Mouse (Mus musculus) liver, adult 2 months (tissue): ENCODE results near the gene Ptgds. TPM values are rescaled to one million over a fixed set of nuclear protein-coding genes. Genes with fewer than 3 reads are reported as not detected.

ENCODE experiments used
- DNase-seq: peaks from one replicate; pipeline ENCODE4 v3.0.0-alpha.2; 2011; ENCODE audit warnings: low read depth, low spot score; ENCODE audit errors: extremely low read depth
- H3K27ac ChIP-seq: fragments of 200-500 bp; replicated peaks from 2 replicates; pipeline ENCODE4 v1.5.1; 2012; ENCODE audit warnings: low read depth, mild to moderate bottlenecking, control low read depth, inconsistent platforms, low read length; ENCODE audit not compliant: insufficient read depth
- H3K27me3 ChIP-seq: fragments of 200-500 bp; 2 replicates; pipeline ENCODE4 v1.6.1; 2012; ENCODE audit warnings: mild to moderate bottlenecking, moderate library complexity, low read length, inconsistent platforms; ENCODE audit not compliant: control insufficient read depth, insufficient read depth
- H3K36me3 ChIP-seq: fragments of 200-500 bp; 2 replicates; pipeline ENCODE4 v1.6.1; 2012; ENCODE audit warnings: low read length, inconsistent platforms; ENCODE audit not compliant: control insufficient read depth, insufficient read depth
- H3K4me1 ChIP-seq: fragments of 200-500 bp; 2 replicates; pipeline ENCODE4 v1.6.1; 2011; ENCODE audit warnings: low read length; ENCODE audit not compliant: control insufficient read depth, insufficient read depth
- H3K4me3 ChIP-seq: fragments of 200-500 bp; 2 replicates; pipeline ENCODE4 v1.5.1; 2011; ENCODE audit warnings: low read depth, mild to moderate bottlenecking, control low read depth, low read length, moderate library complexity; ENCODE audit not compliant: insufficient read depth
- H3K79me2 ChIP-seq: fragments of 200-500 bp; 2 replicates; pipeline ENCODE4 v1.6.1; 2012; ENCODE audit warnings: inconsistent platforms, mild to moderate bottlenecking, low read length, moderate library complexity; ENCODE audit not compliant: control insufficient read depth, insufficient read depth
- H3K9ac ChIP-seq: fragments of 200-500 bp; 2 replicates; pipeline ENCODE4 v1.6.1; 2012; ENCODE audit warnings: low read depth, mild to moderate bottlenecking, control low read depth, inconsistent platforms, low read length
- CTCF ChIP-seq: fragments of 200-500 bp; IDR thresholded peaks from 2 replicates; pipeline ENCODE4 v1.5.1; 2011; ENCODE audit warnings: low read depth, low read length, control low read depth
- POLR2A ChIP-seq: fragments of 200-500 bp; IDR thresholded peaks from 2 replicates; pipeline ENCODE4 v1.6.1; 2011; ENCODE audit warnings: low read length, control low read depth; ENCODE audit not compliant: insufficient read depth; ENCODE audit errors: extremely low read depth
- WGBS: fragments of 180-500 bp; shearing (Covaris S2); methylation state at CpG from one replicate; pipeline ENCODE4 v1.1.7; 2018; 5-methylcytosine and 5-hydroxymethylcytosine counted together
- polyA plus RNA-seq: library from polyadenylated mRNA; depleted of rRNA; stranded (reverse); fragments of >200 nt; gene quantifications from 2 replicates; pipeline ENCODE4 v1.2.3, GENCODE M21; 2012
- total RNA-seq: library from RNA; depleted of rRNA; stranded (reverse); fragments of >200 nt; gene quantifications from 2 replicates; pipeline ENCODE4 v1.2.3, GENCODE M21; 2014

Ptgds gene
- total and polyA plus RNA-seq, 2 experiments: 8.9 to 40.2 TPM

DNA sequence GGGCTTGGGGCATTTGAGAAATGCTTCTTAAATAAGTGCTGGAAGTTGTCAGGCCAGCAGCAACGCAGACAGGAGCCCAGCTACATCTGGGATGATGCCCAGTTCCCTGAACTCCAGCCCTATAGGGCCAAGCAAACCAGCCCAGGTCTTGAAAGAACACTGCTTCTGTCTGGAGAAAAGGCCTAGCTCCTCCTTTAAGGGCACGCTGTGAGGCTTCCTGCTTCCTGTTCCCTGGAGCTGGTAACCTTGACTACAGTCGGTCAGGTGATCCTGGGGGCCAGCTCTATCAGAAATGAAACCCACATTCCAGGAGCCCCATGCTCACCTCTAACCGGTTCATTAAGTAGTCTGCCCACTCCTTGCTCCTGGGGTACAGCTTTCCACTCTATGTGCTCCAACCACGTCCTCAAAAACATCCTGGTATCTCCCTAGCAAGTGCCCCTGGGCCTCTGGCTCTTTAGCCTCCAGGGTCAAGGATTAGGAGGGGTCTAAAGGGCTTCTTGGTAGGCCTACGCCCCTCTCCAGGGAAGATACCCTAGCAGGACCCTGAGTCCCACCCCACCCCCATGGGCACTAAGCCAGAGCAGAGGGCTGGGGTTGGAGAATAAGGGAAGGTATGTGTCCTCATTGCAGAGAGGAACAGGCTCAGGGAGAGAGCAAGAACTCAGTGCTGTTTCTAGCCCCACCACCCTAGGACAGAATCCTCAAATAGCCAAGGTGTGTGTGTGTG is 28.2 kb upstream of the Ptgds start:
- WGBS: 57% methylated on average over 6 of the region's 6 CpGs
- DNase-seq: peak; percentile 22

DNA sequence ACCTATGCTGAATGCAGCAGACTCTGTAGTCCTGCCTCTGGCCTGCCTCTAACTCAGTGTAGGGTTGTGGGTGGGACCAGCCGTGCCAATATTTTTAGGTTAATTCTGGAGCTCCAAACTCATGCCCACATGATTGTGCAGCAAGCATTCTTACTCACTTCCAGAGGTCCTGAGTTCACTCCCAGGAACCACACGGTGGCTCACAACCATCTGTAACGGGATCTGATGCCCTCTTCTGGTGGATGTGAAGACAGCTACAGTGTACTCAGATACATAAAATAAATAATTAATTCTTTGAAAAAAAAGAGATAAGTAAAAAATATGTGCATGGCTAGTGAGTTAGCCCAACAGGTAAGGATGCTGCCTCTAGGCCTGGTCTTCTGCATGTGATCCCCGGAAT is 26.6 kb upstream of the Ptgds start:
- Histone ChIP-seq H3K27me3 (no peaks in the 10 kb centered on the region), H3K9ac (no peak overlapping the region), H3K4me3 (no peak overlapping the region), H3K79me2 (peaks cover 7% of the 10 kb centered on the region), H3K36me3 (no peaks in the 10 kb centered on the region), H3K4me1 (peaks cover 12% of the 10 kb centered on the region), H3K27ac (no peak overlapping the region)
- TF ChIP-seq CTCF: peak; percentile 53
- TF ChIP-seq POLR2A: no peak
- peak; percentile 59 for DNase-seq
- whole genome bisulfite sequencing: 51% methylated on average over 4 of the region's 4 CpGs

More for the DNA sequence above, 28.2 kb upstream of the Ptgds start:
- Histone ChIP-seq H3K79me2 (peaks cover 10% of the 10 kb centered on the region), H3K27me3 (no peaks in the 10 kb centered on the region), H3K9ac (no peak overlapping the region), H3K36me3 (no peaks in the 10 kb centered on the region), H3K27ac (no peak overlapping the region), H3K4me1 (peaks cover 17% of the 10 kb centered on the region), H3K4me3 (no peak overlapping the region)
- TF ChIP-seq POLR2A: no peak
- no peak for TF ChIP-seq CTCF

DNA sequence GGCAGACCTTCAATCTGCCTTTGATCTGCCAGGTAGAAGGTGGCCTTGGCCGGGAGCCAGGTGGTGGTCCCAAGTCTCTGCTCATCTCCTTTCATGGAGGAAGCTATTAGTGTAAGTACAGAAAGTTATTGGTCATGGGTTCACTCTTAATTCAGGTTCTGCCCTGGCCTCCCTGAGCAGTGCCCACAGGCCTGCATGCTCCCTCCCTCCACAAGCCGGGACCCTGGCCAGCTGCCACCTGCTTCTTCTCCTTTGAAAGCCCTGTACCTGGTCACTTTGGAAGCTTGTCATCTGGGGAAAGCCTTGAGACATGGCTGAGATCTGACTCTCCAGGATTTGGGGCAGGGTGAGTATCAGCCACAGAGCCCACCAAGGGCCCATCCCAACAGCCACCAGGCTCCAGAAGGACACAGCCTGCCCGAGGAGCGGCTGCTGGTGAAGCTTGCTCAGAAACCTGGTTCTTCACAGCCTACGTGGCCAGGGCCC is 23.7 kb upstream of the Ptgds start, which contains the start of gene Lcn12:
Gene Lcn12, minus strand, starts transcription at position 436 of the 486 bp plus-strand sequence.
- H3K4me3 ChIP-seq: no peak within 1 kb of the TSS
- H3K79me2 ChIP-seq: no peaks in the 10 kb centered on the region
- no peaks in the 10 kb centered on the region for H3K36me3 ChIP-seq
- H3K4me1 ChIP-seq: peaks cover 3% of the 10 kb centered on the region; the same call in 1 of the 2 replicates
- no peaks in the 10 kb centered on the region for H3K27me3 ChIP-seq
- DNase-seq: no peak
- no peak within 1 kb of the TSS for H3K27ac ChIP-seq
- TF ChIP-seq CTCF: no peak
- no peak for TF ChIP-seq POLR2A
- 74% methylated on average over 5 of the region's 5 CpGs for WGBS
- H3K9ac ChIP-seq: no peak within 1 kb of the TSS

DNA sequence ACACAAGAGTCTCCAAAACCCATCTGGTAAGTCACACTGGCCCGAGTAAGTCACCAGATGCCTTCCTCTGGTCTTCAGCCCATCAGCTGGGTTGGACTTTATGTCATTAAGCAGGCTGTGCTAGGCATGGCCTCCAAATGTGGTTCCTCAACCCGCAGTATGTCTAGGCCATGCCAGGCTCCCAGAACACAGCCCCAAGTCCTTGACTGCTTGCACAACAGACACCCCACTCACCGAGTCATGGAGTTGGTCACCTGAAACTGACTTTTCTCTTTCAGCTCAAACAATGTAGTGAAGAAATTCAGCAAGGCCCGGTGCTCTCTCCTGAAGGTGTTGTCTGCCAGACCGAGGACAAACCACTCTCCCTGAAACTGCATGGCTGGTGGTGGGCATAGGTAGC is 23.1 kb upstream of the Ptgds start:
- H3K9ac ChIP-seq: no peak overlapping the region
- H3K4me1 ChIP-seq: no peaks in the 10 kb centered on the region
- no peak for DNase-seq
- H3K4me3 ChIP-seq: no peak overlapping the region
- no peaks in the 10 kb centered on the region for H3K36me3 ChIP-seq
- H3K27me3 ChIP-seq: no peaks in the 10 kb centered on the region
- H3K27ac ChIP-seq: no peak overlapping the region
- WGBS: 76% methylated on average over 5 of the region's 5 CpGs
- H3K79me2 ChIP-seq: no peaks in the 10 kb centered on the region
- TF ChIP-seq CTCF: no peak
- TF ChIP-seq POLR2A: no peak

DNA sequence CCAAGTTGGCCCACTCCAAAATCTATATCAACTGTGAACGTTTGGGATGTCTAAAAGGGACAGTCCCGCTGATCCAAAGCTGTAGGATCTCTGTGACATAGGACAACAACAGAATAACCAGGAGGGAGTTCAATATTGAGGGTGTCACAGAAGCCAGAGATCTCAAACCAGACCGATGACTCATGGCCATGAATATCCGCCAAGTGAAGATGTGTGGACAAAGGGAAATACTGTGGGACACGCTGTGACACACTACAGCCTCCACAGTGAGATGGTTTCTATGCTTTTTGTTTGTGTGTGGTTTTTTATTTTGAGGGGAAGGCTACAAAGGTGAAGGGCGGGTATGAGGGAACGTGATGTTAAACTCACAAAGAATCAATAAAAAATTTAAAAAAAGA is 18.8 kb upstream of the Ptgds start:
- Histone ChIP-seq H3K4me1 (peaks cover 6% of the 10 kb centered on the region), H3K27ac (no peak overlapping the region), H3K9ac (no peak overlapping the region), H3K27me3 (no peaks in the 10 kb centered on the region), H3K79me2 (no peaks in the 10 kb centered on the region), H3K36me3 (no peaks in the 10 kb centered on the region), H3K4me3 (no peak overlapping the region)
- WGBS: 65% methylated on average over 7 of the region's 7 CpGs
- TF ChIP-seq CTCF (no peak), POLR2A (no peak)
- no peak for DNase-seq

DNA sequence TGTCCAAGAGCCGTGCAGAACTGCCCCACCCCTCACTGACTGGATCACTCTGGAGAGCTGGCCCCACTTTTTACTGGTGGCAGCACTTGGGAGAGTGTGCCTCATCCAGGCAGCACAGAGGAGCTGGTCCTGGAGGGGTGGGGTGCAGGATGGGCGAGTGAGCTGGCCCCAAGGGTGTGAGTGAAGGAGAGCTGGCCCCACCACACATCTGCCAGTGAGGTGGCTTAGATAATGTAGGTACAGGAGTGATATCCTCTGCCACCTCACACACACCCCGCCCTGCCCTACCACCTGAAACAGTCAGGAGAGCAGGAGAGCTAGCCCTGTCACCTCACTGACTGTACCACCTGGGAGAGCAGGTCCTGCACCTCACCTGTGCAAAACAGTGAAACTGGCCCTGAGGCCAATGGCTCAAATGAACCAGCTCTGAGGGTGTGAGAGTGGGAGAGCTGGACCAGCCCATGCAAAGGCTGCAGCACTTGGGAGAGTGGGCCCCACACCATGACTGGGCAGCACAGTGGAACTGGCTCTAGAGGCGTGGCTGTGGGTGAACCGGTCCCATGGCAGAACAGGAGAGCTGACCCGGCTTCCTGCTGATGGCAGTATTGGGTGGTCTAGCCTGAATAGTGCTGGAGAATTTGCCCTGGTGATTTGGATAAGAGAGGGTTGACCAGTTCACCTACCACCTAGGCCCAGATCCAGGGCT is 18.3 kb upstream of the Ptgds start:
- peaks cover 6% of the 10 kb centered on the region for H3K4me1 ChIP-seq
- H3K9ac ChIP-seq: no peak overlapping the region
- WGBS: 86% methylated on average over 6 of the region's 6 CpGs
- DNase-seq: no peak
- H3K27ac ChIP-seq: no peak overlapping the region
- H3K36me3 ChIP-seq: no peaks in the 10 kb centered on the region
- no peaks in the 10 kb centered on the region for H3K27me3 ChIP-seq
- H3K4me3 ChIP-seq: no peak overlapping the region
- TF ChIP-seq POLR2A: no peak
- no peak for TF ChIP-seq CTCF
- no peaks in the 10 kb centered on the region for H3K79me2 ChIP-seq
